Mouse (Mus musculus) heart, postnatal 36 days (tissue): ENCODE data around the gene Neurl1b. TPM values are rescaled to one million over a fixed set of nuclear protein-coding genes. Genes with fewer than 3 reads are reported as not detected.

Experiments
- DNase-seq, 2 experiments: peaks; one replicate each; pipeline ENCODE4 v3.0.0; 2021 to 2022
- intact Hi-C: fragments of 180-260 bp; cut with DNase I; formaldehyde crosslinking; loops from one replicate; pipeline ENCODE4 v1.15.1; 2025
- total RNA-seq, 2 experiments: library from RNA; stranded (reverse); gene quantifications; 2 replicates each; pipeline ENCODE4 v1.2.3; 2021

The Neurl1b gene
- total RNA-seq, 2 experiments from 2014 or later: 5.2 to 6.3 TPM

DNA sequence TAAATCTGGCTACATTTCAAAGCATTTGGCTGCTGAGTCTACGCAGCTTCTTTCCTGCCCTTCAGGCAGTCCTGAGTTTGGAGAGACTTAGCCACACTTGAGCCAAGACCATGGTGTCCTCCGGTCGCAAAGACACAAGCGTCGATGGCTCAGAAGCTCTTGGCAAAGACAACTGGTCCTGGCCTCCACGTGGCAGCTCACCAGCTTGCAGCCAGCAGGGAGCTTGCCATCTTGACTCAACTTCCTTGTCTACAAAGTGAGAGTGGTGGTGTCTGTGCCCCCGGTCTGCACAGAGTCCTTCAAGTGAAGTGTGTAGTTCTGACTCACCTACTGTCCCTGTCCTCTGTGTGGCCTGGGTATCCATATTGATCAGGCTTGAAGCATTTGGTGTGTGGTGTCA is 22.3 kb upstream of the Neurl1b start:
- intact Hi-C loops: no loop called here
- DNase-seq: no peak

- DNase-seq: no peak
- intact Hi-C loops: no loop called here
Measured at GRCm38 (mm10) chr17:26396765-26397164, 17.9 kb upstream of the Neurl1b start.

GRCm38 (mm10) chr17:26397339-26397738 is 17.3 kb upstream of the Neurl1b start:
- intact Hi-C loops: no loop called here
- peak; percentile 49 to 58 for DNase-seq

GRCm38 (mm10) chr17:26405340-26406100 is 9.1 kb upstream of the Neurl1b start:
- DNase-seq: no peak
- intact Hi-C loops: no loop called here

- intact Hi-C loops: no loop called here
- DNase-seq: no peak
Measured at GRCm38 (mm10) chr17:26412967-26413366, 1.7 kb upstream of the Neurl1b start.

DNA sequence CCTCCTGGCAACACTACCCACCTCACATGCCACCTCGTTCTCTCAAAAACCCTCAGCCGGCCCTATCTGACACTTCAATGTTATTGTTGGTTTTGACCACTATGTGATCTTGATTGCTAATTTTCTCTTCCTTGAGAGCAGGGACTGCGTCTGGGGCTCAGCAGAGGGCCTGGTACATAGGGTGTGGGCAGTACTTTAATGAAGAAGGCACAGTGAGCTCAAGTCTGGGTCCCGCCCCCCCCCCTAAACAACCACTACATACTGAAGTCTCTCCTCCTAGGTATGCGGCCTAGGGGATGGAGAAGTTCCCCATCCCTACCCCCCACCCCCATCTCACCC is 476 bp upstream of the Neurl1b start:
- DNase-seq: no peak
- intact Hi-C loops: loop anchor here (2.0 kb wide), 1 partner anchor 25 kb away; no protein-coding TSS in a partner anchor

- intact Hi-C loops: loop anchor here (1.0 to 2.0 kb wide), 2 partner anchors 27 to 99 kb away; no protein-coding TSS in a partner anchor
- DNase-seq: no peak
Measured at GRCm38 (mm10) chr17:26415355-26415865, 781 bp downstream of the Neurl1b start.

DNA sequence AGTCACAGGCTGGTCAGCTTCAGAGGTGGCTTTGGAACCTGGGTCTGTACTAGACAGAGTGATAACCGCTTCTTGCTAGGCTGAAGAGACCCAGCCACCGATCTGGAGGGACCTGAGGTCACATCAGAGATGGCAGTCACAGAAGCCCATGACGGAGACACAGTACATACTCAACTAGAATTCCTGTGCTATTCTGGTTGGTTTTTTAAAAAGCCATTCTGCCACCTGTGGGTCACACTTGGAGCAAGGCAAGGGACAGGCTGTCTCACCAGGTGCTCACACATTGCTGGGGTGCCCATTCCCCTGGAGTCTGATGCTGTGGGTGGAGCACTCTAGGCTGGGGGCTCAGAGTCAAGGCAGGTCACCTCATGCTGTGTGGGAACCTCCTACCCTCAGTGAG is 1.5 kb downstream of the Neurl1b start:
- intact Hi-C loops: no loop called here
- no peak for DNase-seq

DNA sequence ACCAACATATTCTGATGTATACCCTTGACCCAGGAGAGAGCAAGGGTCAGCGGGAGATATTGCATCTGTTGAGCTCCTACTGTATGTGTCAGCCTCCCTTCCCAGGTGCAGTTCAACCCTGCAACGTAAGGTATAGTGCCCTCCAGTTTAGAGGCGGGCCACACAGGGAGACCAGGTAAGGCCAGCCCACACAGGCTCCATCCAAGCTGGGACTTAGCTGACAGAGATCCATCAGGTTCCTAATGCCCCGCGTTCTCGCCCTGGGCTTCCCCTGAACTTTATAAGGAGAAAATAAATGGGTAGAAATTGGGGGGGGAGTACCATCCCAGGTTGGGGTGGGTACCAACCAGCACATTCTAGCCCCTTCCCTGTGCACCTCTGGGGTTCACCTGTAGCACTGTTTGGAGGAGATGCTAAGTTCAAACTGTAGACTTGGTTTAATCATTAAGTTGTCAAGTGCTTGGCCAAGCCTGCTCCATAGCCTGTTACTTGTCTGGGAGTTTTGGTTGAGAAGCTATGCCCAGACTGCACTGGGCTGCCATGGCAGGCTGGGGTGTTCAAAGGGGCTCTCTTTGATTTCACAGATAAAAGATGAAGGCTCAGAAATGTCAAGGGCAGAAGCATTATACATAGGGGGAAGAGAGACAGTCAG is 3.3 kb downstream of the Neurl1b start:
- DNase-seq: no peak
- intact Hi-C loops: no loop called here

GRCm38 (mm10) chr17:26420491-26421247 is 6.0 kb downstream of the Neurl1b start:
- intact Hi-C loops: loop anchor here (1.0 to 2.0 kb wide), 2 partner anchors 32 to 106 kb away; no protein-coding TSS in a partner anchor
- no peak for DNase-seq

DNA sequence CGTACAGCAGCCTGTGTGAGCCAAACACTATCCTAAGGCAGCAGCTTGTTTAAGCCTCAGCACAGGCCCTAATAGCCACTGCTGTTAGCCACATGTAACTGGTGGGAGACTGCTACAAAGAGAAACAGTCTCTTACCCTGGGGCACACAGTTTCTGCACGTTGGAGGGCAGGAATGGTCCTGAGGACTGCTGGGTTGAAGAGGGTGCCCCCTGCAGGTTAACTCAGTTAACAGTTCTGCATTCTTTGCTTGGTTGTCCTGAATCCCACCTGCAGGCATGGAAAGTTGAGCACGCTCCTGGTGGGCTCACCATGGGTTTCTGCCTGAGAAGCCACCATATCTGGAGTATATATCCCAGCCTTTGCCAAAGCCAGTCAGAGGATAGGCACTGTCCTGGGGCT is 6.9 kb downstream of the Neurl1b start:
- peak; percentile 34 to 41 for DNase-seq
- intact Hi-C loops: loop anchor here (1.0 to 2.0 kb wide), 2 partner anchors 31 to 107 kb away; no protein-coding TSS in a partner anchor

DNA sequence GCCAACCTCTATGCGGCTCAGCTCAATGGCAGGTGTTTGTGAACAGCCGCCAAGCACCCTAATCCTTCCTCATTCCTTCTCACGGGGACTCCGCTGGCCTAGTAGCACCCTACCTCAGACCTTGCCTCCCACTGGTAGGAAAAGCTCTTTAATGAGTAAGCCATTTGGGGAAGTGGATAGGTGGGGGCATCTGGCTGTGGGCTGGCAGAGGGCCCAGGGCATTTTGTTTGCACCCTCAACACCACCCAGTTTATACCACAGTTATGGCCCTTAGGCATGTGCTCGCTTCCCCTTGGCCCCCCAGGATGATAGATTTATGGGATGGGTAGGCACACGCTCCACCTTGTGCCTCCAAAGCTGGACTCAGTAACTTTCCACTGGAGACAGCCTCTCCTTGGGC is 7.8 kb downstream of the Neurl1b start:
- no peak for DNase-seq
- intact Hi-C loops: no loop called here

GRCm38 (mm10) chr17:26423967-26424641 is 9.5 kb downstream of the Neurl1b start:
- peak; percentile 48 to 58 for DNase-seq
- intact Hi-C loops: no loop called here

DNA sequence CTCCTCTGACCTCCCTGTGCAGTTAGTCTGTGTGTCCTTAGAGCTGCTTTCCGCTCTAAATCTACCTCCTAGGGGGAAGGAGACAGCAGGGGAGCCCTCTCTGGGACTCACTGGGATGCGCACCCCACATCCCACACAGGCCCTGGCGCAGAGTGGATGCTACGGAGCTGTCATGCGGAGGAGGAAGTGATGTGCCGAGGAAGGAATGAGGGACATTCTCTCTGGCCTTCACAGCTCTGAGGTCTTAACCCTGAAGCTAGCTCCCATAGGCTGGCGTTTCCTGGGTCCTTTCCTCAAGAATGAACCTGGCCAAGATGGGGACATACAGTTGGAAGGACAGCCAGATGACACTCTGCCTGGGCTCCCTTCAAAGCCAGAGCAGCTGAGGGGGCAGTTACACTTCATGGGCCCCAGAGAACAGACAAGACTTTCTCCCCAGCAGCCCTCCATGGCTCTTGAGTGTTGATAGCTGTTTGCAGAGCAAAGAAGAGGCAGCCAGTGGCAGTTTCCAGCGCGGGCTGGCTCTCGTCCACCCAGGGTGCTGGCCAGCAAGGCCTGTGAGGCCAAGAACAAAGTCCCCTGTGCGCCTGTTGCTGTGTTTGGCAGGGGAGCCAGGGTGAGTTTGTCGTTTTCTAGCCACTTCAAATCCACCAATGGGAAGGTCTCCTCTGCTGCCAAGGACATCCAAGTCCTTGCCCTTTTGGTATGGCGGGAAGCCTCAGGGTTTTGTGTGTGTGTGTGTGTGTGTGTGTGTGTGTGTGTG is 10.5 kb downstream of the Neurl1b start:
- intact Hi-C loops: no loop called here
- DNase-seq: peak; percentile 85 to 86

DNA sequence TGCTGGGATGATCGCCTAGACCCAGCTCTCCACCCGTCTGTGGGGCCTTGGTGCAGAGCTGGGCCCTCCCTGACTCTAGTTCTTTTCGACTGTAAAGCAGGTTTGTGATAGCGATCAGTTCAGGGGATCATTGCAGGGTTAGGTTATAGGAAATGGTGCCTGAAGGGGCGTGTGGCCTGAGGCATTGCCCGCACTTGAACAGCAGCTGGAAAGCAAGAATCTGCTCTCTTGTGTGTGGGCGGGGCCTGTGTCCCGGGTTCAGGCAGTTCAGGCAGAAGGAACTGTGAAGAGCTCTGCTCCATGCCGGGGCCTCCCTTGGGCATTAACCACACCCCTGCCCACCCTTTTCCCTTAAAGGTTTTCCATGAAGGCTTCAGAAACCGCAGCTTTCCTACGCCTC is 18.7 kb downstream of the Neurl1b start:
- no peak for DNase-seq
- intact Hi-C loops: no loop called here

- intact Hi-C loops: no loop called here
- peak in 1 of 2 experiments; percentile 21 for DNase-seq
Measured at GRCm38 (mm10) chr17:26437089-26437815, 22.6 kb downstream of the Neurl1b start.

DNA sequence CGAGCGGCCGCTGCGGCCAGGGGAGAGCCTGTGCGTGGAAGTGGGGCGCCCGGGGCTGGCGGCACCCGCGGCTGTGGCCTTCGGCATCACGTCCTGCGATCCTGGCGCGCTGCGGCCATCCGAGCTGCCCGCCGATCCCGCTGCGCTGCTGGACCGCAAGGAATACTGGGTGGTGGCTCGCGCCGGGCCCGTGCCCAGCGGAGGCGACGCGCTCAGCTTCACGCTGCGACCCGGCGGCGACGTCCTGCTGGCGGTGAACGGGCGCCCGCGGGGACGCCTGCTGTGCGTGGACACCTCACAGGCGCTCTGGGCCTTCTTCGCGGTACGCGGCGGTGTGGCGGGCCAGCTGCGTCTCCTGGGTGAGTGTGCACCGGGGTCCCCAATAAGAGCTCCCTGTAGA is 24.4 kb downstream of the Neurl1b start:
- intact Hi-C loops: no loop called here
- DNase-seq: no peak

GRCm38 (mm10) chr17:26441024-26441423 is 26.4 kb downstream of the Neurl1b start:
- DNase-seq: no peak
- intact Hi-C loops: no loop called here

GRCm38 (mm10) chr17:26442197-26442596 is 27.6 kb downstream of the Neurl1b start:
- intact Hi-C loops: no loop called here
- DNase-seq: no peak
